Mouse (Mus musculus) midbrain, embryonic 15.5 days (tissue): ENCODE results near the gene Cyth2. TPM values are rescaled to one million over a fixed set of nuclear protein-coding genes. Genes with fewer than 3 reads are reported as not detected.

Experiments used
- ATAC-seq: fragments of 200-750 bp; cut with Nextera tagmentation; replicated peaks from 2 replicates; pipeline ENCODE4 v1.8.0; 2017; ENCODE audit warnings: moderate TSS enrichment
- H3K27ac ChIP-seq: fragments of 300-500 bp; sonication (generic); 2 replicates; pipeline ENCODE4 v1.5.1; 2015; ENCODE audit warnings: mild to moderate bottlenecking, inconsistent platforms
- H3K27me3 ChIP-seq: fragments of 300-500 bp; sonication (generic); replicated peaks from 2 replicates; pipeline ENCODE4 v1.6.1; 2015; ENCODE audit warnings: inconsistent platforms
- H3K36me3 ChIP-seq: fragments of 300-500 bp; sonication (generic); replicated peaks from 2 replicates; pipeline ENCODE4 v1.6.1; 2015; ENCODE audit warnings: inconsistent platforms
- H3K4me1 ChIP-seq: fragments of 300-500 bp; sonication (generic); 2 replicates; pipeline ENCODE4 v1.6.1; 2015; ENCODE audit warnings: inconsistent platforms
- H3K4me2 ChIP-seq: fragments of 300-500 bp; sonication (generic); 2 replicates; pipeline ENCODE4 v1.6.1; 2015; ENCODE audit warnings: inconsistent platforms, mild to moderate bottlenecking, moderate library complexity
- H3K4me3 ChIP-seq: fragments of 300-500 bp; sonication (generic); 2 replicates; pipeline ENCODE4 v1.5.1; 2015; ENCODE audit warnings: mild to moderate bottlenecking, inconsistent platforms
- H3K9ac ChIP-seq: fragments of 300-500 bp; sonication (generic); 2 replicates; pipeline ENCODE4 v1.6.1; 2015; ENCODE audit warnings: mild to moderate bottlenecking, inconsistent platforms
- H3K9me3 ChIP-seq: fragments of 300-500 bp; sonication (generic); 2 replicates; pipeline ENCODE4 v1.6.1; 2016; ENCODE audit warnings: inconsistent platforms
- WGBS: fragments of 180-500 bp; shearing (Covaris S2); methylation state at CpG from one replicate; pipeline ENCODE4 v1.1.7; 2015; ENCODE audit warnings: mixed read lengths; 5-methylcytosine and 5-hydroxymethylcytosine counted together
- polyA plus RNA-seq: library from polyadenylated mRNA; unstranded; fragments of >200 nt; fragmentation: Nextera tagmentation; extraction: Ambion mirVana; gene quantifications from 2 replicates; pipeline ENCODE4 v1.2.1, GENCODE M21; 2015

Gene Cyth2
- polyA plus RNA-seq, 1 experiment from 2014 or later = 329 TPM

GRCm38 (mm10) chr7:45831128-45831525 lies 16.7 kb upstream of the Cyth2 start:
- Histone ChIP-seq H3K27me3 (peaks cover 44% of the 10 kb centered on the region), H3K9ac (peak overlapping the region; percentile 52), H3K27ac (peak overlapping the region; percentile 90), H3K36me3 (peaks cover 17% of the 10 kb centered on the region), H3K9me3 (no peaks in the 10 kb centered on the region), H3K4me2 (peak overlapping the region; percentile 77), H3K4me1 (peaks cover 28% of the 10 kb centered on the region), H3K4me3 (peak overlapping the region; percentile 77)
- 12% methylated on average over 5 of the region's 5 CpGs for WGBS
- ATAC-seq = peak; percentile 48

- WGBS = under 1% methylated on average over 35 of the region's 35 CpGs
- H3K27ac ChIP-seq = peak within 1 kb of the TSS; percentile 90
Measured at GRCm38 (mm10) chr7:45830427-45831127, 16.2 kb upstream of the Cyth2 start, which contains the start of gene Grwd1. TSS of gene Grwd1 (minus strand) at chr7:45830944.

GRCm38 (mm10) chr7:45826631-45827030 lies 12.2 kb upstream of the Cyth2 start:
- no peak overlapping the region for H3K9ac ChIP-seq
- no peak for ATAC-seq
- H3K36me3 ChIP-seq = peaks cover 32% of the 10 kb centered on the region
- no peak overlapping the region for H3K4me3 ChIP-seq
- H3K9me3 ChIP-seq = no peaks in the 10 kb centered on the region
- 88% methylated on average over 7 of the region's 7 CpGs for WGBS
- no peak overlapping the region for H3K4me2 ChIP-seq
- H3K4me1 ChIP-seq = peaks cover 17% of the 10 kb centered on the region
- peaks cover under 1% of the 10 kb centered on the region for H3K27me3 ChIP-seq
- H3K27ac ChIP-seq = no peak overlapping the region

More at GRCm38 (mm10) chr7:45830427-45831127, 16.2 kb upstream of the Cyth2 start, which contains the start of gene Grwd1:
- H3K36me3 ChIP-seq = peaks cover 23% of the 10 kb centered on the region
- H3K27me3 ChIP-seq = peaks cover 40% of the 10 kb centered on the region
- peak within 1 kb of the TSS; percentile 77 for H3K4me3 ChIP-seq
- no peaks in the 10 kb centered on the region for H3K9me3 ChIP-seq
- peak within 1 kb of the TSS; percentile 52 for H3K9ac ChIP-seq
- peak; percentile 94 for ATAC-seq
- peaks cover 28% of the 10 kb centered on the region for H3K4me1 ChIP-seq
- peak within 1 kb of the TSS; percentile 77 for H3K4me2 ChIP-seq

GRCm38 (mm10) chr7:45824598-45824997 lies 10.2 kb upstream of the Cyth2 start, which contains the start of gene Kcnj14:
TSS of gene Kcnj14 (minus strand) at chr7:45824782.
- no peak for ATAC-seq
- Histone ChIP-seq H3K27me3 (no peaks in the 10 kb centered on the region), H3K9me3 (no peaks in the 10 kb centered on the region), H3K4me3 (no peak within 1 kb of the TSS), H3K4me2 (no peak within 1 kb of the TSS), H3K4me1 (peaks cover 2% of the 10 kb centered on the region), H3K36me3 (peaks cover 32% of the 10 kb centered on the region), H3K9ac (no peak within 1 kb of the TSS), H3K27ac (no peak within 1 kb of the TSS)
- WGBS = 69% methylated on average over 7 of the region's 7 CpGs

- H3K4me2 ChIP-seq = no peak overlapping the region
- no peaks in the 10 kb centered on the region for H3K9me3 ChIP-seq
- H3K9ac ChIP-seq = no peak overlapping the region
- peaks cover 12% of the 10 kb centered on the region; the same call in 1 of the 2 replicates for H3K36me3 ChIP-seq
- H3K27ac ChIP-seq = no peak overlapping the region
- H3K4me3 ChIP-seq = no peak overlapping the region
- H3K27me3 ChIP-seq = no peaks in the 10 kb centered on the region
- ATAC-seq = no peak
- peaks cover 3% of the 10 kb centered on the region; the same call in 1 of the 2 replicates for H3K4me1 ChIP-seq
Measured at GRCm38 (mm10) chr7:45820913-45821312, 6.5 kb upstream of the Cyth2 start.

GRCm38 (mm10) chr7:45819843-45820242 lies 5.5 kb upstream of the Cyth2 start:
- no peaks in the 10 kb centered on the region for H3K27me3 ChIP-seq
- no peak overlapping the region for H3K4me3 ChIP-seq
- WGBS = 12% methylated on average over 25 of the region's 25 CpGs
- H3K9me3 ChIP-seq = no peaks in the 10 kb centered on the region
- H3K27ac ChIP-seq = no peak overlapping the region
- no peak for ATAC-seq
- no peak overlapping the region for H3K9ac ChIP-seq
- peak overlapping the region; percentile 9 for H3K4me2 ChIP-seq
- peaks cover 14% of the 10 kb centered on the region for H3K4me1 ChIP-seq
- 0 out of 2 replicates have a peak, but pooled peaks cover 3% of the 10 kb centered on the region for H3K36me3 ChIP-seq

GRCm38 (mm10) chr7:45815984-45816351 lies 1.6 kb upstream of the Cyth2 start:
- Histone ChIP-seq H3K9me3 (no peaks in the 10 kb centered on the region), H3K9ac (no peak overlapping the region)

GRCm38 (mm10) chr7:45815323-45815983 lies 1.1 kb upstream of the Cyth2 start:
- Histone ChIP-seq H3K4me3 (peak overlapping the region; percentile 95; the same call in 1 of the 2 replicates), H3K27me3 (no peaks in the 10 kb centered on the region), H3K4me1 (peaks cover 33% of the 10 kb centered on the region), H3K4me2 (peak overlapping the region; percentile 54; the same call in 1 of the 2 replicates), H3K36me3 (peaks cover 18% of the 10 kb centered on the region), H3K9me3 (no peaks in the 10 kb centered on the region), H3K9ac (no peak overlapping the region), H3K27ac (peak overlapping the region; percentile 82)
- WGBS = 19% methylated on average over 10 of the region's 10 CpGs
- ATAC-seq = no peak

More at GRCm38 (mm10) chr7:45815984-45816351, 1.6 kb upstream of the Cyth2 start:
- peak overlapping the region; percentile 82; the same call in 1 of the 2 replicates for H3K27ac ChIP-seq
- 34% methylated on average over 2 of the region's 2 CpGs for WGBS
- ATAC-seq = no peak
- no peak overlapping the region for H3K4me3 ChIP-seq
- peaks cover 33% of the 10 kb centered on the region for H3K4me1 ChIP-seq
- no peaks in the 10 kb centered on the region for H3K27me3 ChIP-seq
- H3K4me2 ChIP-seq = no peak overlapping the region
- H3K36me3 ChIP-seq = peaks cover 13% of the 10 kb centered on the region

GRCm38 (mm10) chr7:45814841-45815240 lies 460 bp upstream of the Cyth2 start:
- Histone ChIP-seq H3K4me2 (peak overlapping the region; percentile 54), H3K27me3 (no peaks in the 10 kb centered on the region), H3K4me1 (peaks cover 33% of the 10 kb centered on the region), H3K27ac (peak overlapping the region; percentile 82), H3K36me3 (peaks cover 24% of the 10 kb centered on the region), H3K9ac (no peak overlapping the region), H3K9me3 (no peaks in the 10 kb centered on the region), H3K4me3 (peak overlapping the region; percentile 95)
- no peak for ATAC-seq
- WGBS = 2% methylated on average over 5 of the region's 5 CpGs

- peak overlapping the region; percentile 74 for H3K4me2 ChIP-seq
- ATAC-seq = no peak
- H3K27me3 ChIP-seq = no peaks in the 10 kb centered on the region
- H3K9ac ChIP-seq = peak overlapping the region; percentile 99
- peak overlapping the region; percentile 95 for H3K4me3 ChIP-seq
- H3K9me3 ChIP-seq = no peaks in the 10 kb centered on the region
- 87% methylated on average over 8 of the region's 8 CpGs for WGBS
- peaks cover 33% of the 10 kb centered on the region for H3K4me1 ChIP-seq
- peak overlapping the region; percentile 100; the same call in 1 of the 2 replicates for H3K27ac ChIP-seq
- peaks cover 42% of the 10 kb centered on the region for H3K36me3 ChIP-seq
Measured at GRCm38 (mm10) chr7:45812921-45813320, 1.5 kb downstream of the Cyth2 start.

GRCm38 (mm10) chr7:45809276-45810075 lies 4.9 kb downstream of the Cyth2 start:
- no peaks in the 10 kb centered on the region for H3K9me3 ChIP-seq
- H3K4me3 ChIP-seq = no peak overlapping the region
- H3K9ac ChIP-seq = no peak overlapping the region
- 83% methylated on average over 14 of the region's 14 CpGs for WGBS
- no peak for ATAC-seq
- no peak overlapping the region for H3K4me2 ChIP-seq
- H3K4me1 ChIP-seq = peaks cover 16% of the 10 kb centered on the region
- peaks cover 49% of the 10 kb centered on the region for H3K36me3 ChIP-seq
- H3K27me3 ChIP-seq = no peaks in the 10 kb centered on the region
- H3K27ac ChIP-seq = no peak overlapping the region

- no peaks in the 10 kb centered on the region for H3K9me3 ChIP-seq
- H3K9ac ChIP-seq = no peak overlapping the region
- H3K27me3 ChIP-seq = no peaks in the 10 kb centered on the region
- peak overlapping the region; percentile 48; the same call in 1 of the 2 replicates for H3K27ac ChIP-seq
- no peak overlapping the region for H3K4me3 ChIP-seq
- no peak overlapping the region for H3K4me2 ChIP-seq
- H3K36me3 ChIP-seq = peaks cover 52% of the 10 kb centered on the region
- no peak for ATAC-seq
- WGBS = 43% methylated on average over 11 of the region's 11 CpGs
- H3K4me1 ChIP-seq = peaks cover 16% of the 10 kb centered on the region
Measured at GRCm38 (mm10) chr7:45808471-45808870, 5.9 kb downstream of the Cyth2 start.
